Mouse (Mus musculus) lung, postnatal 4 days (tissue): ENCODE results near the gene Cdan1.

Experiments used
- DNase-seq, 2 experiments: peaks; one replicate each; pipeline ENCODE4 v3.0.0; 2021

Cdan1 gene

GRCm38 (mm10) chr2:120849449-120850423 lies at the start of gene Cdan1:
Cdan1 (minus strand) TSS chr2:120850128.
- no peak for DNase-seq

- DNase-seq, result no peak
Observed at GRCm38 (mm10) chr2:120896361-120896760, 46.4 kb upstream of the Cdan1 start.

GRCm38 (mm10) chr2:120887601-120888000 lies 37.7 kb upstream of the Cdan1 start:
- DNase-seq, result no peak

DNA sequence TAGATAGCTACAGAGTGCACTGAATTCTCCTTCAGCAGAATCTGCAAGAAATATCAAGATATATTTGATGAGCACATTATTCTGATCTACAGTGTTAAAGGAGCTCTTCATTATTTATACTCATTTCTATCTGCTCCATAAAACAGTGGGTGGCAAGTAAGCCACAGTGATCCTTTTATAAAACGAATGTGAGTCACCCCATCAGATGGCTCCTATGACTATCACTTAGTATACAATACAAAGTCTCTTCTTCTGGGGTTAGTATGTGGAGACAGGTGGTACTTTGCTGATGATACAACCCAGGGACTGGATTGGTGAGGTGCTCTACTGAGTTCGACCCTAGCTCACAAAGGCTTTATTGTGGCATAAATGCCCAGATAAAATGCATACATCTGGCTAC lies 23.3 kb upstream of the Cdan1 start:
- DNase-seq, result no peak

GRCm38 (mm10) chr2:120871447-120872336 lies 21.8 kb upstream of the Cdan1 start:
- DNase-seq, result peak; percentile 31 to 36

DNA sequence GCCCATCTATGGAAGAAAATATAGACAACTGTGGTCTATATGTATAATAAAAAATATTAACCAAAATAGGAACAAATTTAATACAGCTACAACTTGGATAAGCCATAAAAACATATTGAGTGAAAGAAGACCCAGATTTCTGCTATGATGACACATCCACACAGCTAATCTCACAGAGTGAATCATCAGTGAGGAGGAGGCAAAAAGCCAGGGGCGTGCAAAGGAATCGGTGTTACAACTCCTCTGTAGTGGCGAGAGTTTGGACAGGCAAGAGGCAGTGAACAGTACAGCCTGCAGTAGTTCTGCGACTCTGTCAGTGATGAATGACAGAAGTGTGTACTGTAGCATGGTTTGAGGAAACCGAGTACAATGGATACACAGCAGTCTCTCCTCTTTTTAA lies 17.4 kb upstream of the Cdan1 start:
- DNase-seq, result no peak

DNA sequence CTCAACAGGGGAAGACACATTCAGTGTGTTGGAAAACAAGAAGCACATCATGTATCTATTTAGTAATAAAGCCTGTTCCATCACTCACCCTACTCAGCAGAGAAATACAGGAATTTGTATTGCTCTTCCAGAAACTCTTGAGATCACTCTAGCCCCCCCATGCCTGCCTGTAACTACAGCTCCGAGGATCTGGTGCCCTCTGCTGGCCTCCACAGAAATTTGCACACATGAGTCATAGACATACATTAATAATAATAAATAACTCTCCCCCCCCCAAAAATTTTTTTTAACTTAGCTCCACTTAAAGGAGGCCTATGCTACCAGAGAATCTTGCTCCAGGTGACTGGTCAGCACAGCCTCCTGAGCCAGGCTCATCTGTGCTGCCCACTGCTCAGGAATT lies 16.6 kb upstream of the Cdan1 start:
- peak; percentile 26 to 53 for DNase-seq

GRCm38 (mm10) chr2:120863389-120863788 lies 13.5 kb upstream of the Cdan1 start:
- no peak for DNase-seq

- DNase-seq, result no peak
Observed at GRCm38 (mm10) chr2:120860699-120861098, 10.8 kb upstream of the Cdan1 start.

- no peak for DNase-seq
Observed at GRCm38 (mm10) chr2:120858131-120858530, 8.2 kb upstream of the Cdan1 start.

GRCm38 (mm10) chr2:120853151-120853550 lies 3.2 kb upstream of the Cdan1 start:
- DNase-seq, result no peak

- DNase-seq, result no peak
Observed at GRCm38 (mm10) chr2:120852626-120853025, 2.7 kb upstream of the Cdan1 start.

GRCm38 (mm10) chr2:120850424-120851082 lies 625 bp upstream of the Cdan1 start, which contains the start of gene Ttbk2:
Ttbk2 (minus strand) TSS chr2:120850604.
- peak; percentile 97 to 98 for DNase-seq

- DNase-seq, result no peak
Observed at GRCm38 (mm10) chr2:120845280-120845679, 4.6 kb downstream of the Cdan1 start.

DNA sequence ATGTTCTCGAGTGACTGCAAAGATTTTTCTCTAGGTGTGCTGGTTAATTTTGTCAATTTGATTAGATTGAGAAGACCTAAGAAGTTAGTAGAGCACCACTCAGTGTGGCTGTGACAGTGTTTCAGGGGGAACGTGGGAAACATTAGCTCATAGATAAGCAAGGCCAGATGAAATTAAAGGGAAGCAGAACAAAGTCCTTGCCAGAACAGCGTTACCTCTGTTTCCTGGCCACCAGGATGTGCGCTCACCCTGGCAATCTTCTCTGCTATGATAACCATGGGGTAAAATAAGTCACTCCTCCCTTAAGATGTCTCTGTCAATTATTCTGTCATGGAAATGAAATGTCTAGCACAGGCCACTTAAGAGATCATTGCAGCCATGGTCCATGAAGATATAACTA lies 5.9 kb downstream of the Cdan1 start:
- DNase-seq, result no peak

DNA sequence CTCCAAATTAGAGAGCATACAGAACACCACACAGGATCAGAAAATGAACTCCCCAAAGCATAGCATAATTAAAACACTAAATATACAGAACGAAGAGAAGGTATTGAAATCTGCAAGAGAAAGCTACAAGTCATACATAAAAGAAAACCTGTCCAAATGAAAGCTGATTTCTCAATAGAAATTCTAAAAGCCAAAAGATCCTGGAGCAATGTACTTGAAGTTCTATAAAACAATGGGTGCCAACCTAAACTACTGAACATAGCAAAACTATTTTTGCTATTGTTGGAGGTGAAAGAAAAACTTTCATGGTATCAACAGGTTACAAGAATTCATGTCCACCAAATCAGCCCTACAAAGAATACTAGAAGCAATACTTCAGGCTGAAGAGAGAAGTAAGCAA lies 8.7 kb downstream of the Cdan1 start:
- no peak for DNase-seq

DNA sequence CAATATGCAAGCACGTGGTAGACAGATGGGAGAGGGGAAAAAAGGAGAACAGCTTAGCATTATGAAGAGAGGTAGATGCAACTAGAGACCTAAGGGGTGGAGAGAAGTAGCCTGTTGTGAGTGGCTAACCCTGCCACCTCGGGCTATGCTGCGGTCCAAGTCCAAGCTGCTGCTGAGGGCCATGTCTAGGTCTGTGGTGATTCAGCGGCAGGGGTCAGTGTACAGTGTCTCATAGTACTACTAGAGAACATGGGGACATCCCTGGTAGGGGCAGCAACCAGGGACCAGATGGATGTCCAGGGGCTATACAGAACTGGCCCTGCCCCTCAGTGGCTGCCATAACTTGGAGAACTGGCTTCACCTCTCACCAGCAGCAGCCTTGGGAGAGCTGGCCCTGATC lies 14.8 kb downstream of the Cdan1 start:
- DNase-seq, result no peak

DNA sequence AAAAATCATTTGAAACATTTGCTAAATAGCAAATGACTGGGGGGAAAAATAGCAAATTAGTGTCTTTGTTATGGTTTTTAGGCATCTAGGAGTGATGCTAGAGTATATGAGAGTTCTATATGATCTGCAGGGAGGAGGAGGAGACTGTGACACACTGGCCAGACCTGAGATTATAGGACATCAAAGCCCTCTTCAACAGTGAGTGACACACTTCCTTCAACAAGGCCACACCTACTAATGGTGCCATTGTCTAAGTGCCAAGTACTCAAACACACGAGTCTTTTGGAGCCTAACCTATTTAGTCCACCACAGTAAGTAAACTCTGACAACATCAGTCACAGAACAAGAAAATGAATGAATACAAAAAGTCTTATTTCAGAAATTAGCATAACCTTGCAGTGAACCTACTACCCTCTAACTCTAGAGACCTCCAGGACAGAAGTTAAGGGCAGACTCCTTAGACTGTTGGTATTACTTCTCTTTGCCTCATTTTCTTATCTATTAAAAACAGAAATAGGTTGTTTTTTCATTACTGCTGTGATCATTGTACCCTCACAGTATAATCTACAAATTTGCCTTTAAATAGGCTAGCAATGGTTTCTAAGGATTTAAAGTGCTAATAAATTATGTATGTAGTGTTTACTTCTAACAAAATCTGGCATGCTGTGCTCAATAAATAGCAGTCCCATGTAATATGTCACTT lies 22.8 kb downstream of the Cdan1 start:
- no peak for DNase-seq

GRCm38 (mm10) chr2:120770265-120770935 lies 79.5 kb downstream of the Cdan1 start:
- no peak for DNase-seq

- no peak for DNase-seq
Observed at GRCm38 (mm10) chr2:120761922-120762321, 88.0 kb downstream of the Cdan1 start.

DNA sequence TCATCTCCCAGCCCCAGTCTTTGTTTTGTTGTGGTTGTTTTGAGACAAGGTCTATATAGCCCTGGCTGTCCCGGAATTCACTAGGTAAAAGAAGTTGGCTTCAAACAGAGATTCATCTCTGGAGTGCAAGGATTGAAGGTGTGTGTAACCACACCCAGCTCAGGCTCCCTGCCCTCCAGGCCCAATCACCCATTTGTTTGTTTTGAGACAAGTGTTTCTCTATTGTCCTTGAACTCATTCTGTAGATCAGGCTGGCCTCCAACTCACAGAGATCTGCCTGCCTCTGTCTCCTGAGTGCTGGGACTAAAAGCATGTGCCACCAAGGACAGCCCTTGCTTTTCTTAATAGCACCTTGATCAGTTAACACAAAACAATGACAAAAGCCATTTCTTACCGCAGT lies 101.9 kb downstream of the Cdan1 start:
- no peak for DNase-seq

DNA sequence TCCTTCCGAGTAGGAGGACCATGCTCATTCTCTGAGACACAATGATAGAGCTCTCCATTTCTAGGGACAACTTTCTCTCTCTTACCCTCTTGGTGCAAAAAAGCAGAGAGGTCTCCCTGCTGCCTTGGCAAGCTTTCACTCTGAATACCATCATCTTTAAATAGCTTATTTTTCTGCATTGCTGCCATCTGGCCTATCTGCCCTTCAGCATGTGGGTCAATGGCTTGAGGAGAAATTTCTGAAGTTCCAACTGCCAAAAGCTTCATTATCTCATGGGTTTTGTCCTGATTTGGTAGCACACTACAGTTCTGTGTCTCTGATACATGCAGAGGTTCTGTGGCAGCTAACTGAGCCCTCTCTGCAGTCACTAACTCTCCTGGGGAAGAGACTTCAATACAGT lies 104.4 kb downstream of the Cdan1 start:
- no peak for DNase-seq
